Mouse (Mus musculus): ENCODE data around the gene Vps37b.

DNA sequence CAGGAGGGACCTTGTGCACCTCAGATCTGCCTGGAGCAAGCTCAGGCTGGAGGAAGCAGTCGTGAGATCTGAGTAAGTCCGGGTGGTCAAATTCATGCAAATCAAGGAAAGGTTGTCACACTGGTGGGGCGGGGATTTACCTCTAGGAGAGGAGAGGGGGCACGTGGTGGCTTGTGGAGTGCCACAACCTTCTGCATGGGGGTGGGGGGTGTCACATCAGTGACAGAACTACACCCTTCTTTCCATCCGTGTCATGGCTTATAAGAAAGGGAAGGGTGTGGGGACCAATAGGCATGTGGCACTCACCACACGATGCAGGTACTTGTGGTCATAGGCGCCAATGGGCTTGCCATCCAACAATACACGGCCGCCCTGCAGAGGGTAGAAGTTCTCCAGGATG lies 43.6 kb upstream of the Vps37b start:
- TF ChIP-seq CTCF (IDR thresholded peaks at IDR 0.05; ENCODE audit: insufficient read depth, low read length) (no peak), POLR2A (IDR thresholded peaks at IDR 0.05; ENCODE audit: borderline replicate concordance, extremely low read depth, low read depth, low read length) (no peak)

Data from lung, adult 2 months (tissue).